Mouse (Mus musculus): ENCODE data around the gene Neb. TPM values are rescaled to one million over a fixed set of nuclear protein-coding genes. Genes with fewer than 3 reads are reported as not detected.

Gene Neb
- 1,000 to 10,000 TPM; 2,428 to 2,570 TPM for total RNA-seq (2021)
- long read RNA-seq, experiment 1, partial matches to known transcripts = 45 of 84 reads
- long read RNA-seq, experiment 1, other reads (novel, unspliced or antisense) = 36 of 84 reads
- long read RNA-seq, experiment 2, partial matches to known transcripts = 44 of 86 reads
- long read RNA-seq, experiment 2, other reads (novel, unspliced or antisense) = 39 of 86 reads

DNA sequence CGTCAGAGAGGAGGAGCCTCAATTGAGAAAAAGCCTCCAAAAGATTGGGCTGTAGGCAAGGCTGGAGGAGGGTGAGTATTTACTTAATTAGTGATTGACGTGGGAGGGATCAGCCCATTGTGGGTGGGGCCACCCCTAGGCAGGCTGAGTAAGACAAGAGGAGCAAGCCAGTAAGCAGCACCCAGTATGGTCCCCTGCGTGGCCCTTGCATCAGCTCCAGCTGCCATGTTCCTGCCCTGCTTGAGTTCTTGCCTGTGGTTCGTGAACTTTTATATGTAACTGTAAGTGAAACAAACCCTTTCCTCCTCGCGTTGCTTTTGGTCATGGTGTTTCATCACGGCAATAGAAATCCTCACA lies at the start of gene Neb:
Neb (minus strand) TSS at position 27 of the 357 bp plus-strand sequence.
- no peak for DNase-seq (ENCODE audit: low spot score in 2 of 2)

DNA sequence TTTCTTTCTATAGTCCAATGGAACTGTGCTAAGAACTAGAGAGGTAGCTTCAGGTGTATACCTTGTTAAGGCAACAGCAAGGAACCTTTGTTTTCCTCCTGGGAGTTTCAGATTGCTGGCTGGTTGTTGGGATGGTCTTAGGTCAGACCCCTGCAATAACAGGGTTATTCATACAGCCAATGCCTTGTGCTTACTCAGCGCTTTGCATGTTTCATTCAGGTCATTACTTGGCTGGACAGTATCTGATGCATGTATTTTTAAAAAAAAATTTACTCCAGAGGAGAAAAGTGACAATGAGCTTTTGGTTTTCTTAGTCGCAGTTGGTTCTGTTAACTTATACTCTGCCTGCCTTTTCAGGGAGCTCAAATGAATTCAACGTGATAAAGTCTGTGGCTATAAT lies 49.1 kb upstream of the Neb start:
- no peak for DNase-seq (ENCODE audit: low spot score in 2 of 2)

DNA sequence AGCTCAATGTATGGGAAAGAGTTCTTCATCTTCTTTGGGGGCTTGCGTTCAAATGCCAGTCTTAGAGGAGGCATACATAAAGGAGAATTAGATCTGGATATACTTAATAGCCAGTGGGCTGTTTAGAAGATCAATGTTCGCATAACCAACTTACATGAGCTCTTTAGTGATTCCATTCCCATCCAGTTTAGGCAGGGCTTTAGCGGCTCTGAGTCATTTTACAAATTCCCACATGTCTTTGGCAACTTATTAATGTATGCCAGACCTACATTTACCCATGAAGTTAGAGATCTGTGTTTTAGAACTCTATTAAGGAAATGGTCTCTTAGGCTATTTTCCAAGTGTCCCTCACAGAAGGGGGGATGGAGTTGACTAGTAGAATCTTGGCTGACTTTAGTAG lies 47.8 kb upstream of the Neb start:
- no peak for DNase-seq (ENCODE audit: low spot score in 2 of 2)

GRCm38 (mm10) chr2:52425523-52425795 lies 47.2 kb upstream of the Neb start:
- DNase-seq (ENCODE audit: low spot score in 2 of 2) = no peak

GRCm38 (mm10) chr2:52424747-52425522 lies 46.7 kb upstream of the Neb start, which contains the start of gene Arl5a:
Arl5a (minus strand) TSS chr2:52424901.
- peak; percentile 98 to 99 for DNase-seq (ENCODE audit: low spot score in 2 of 2)

- DNase-seq (ENCODE audit: low spot score in 2 of 2) = peak; percentile 45 to 54
Observed at GRCm38 (mm10) chr2:52424248-52424728, 46.0 kb upstream of the Neb start.

DNA sequence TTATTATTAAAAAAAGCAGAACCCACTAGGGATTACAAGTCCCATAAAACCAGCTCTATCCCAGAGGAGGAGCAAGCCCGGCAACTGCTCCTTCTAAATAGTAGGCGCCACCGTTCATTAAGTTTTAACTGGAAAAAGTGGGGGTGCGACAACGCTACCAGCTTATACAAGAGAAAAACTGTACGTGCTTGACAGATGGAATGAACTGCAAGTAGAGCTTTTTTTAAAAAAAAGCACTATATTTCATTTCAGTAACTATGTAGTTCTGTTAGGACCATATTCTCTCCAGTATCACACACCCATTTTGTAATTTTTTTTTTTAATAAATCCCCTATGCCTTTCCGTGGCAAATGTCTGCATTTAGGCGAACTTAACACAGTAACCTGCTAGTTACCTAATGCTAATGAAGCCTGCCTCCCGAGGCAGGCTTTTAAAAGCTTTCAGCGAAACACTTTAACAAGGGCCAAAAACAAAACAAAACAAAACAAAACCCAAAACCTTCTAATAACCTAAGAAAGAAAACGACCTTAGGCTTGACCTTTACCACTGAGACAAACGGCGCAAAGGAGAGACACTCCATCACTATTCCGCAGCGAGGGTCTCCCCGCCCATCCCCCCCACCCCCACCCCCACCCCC lies 45.5 kb upstream of the Neb start:
- DNase-seq (ENCODE audit: low spot score in 2 of 2) = no peak

- no peak for DNase-seq (ENCODE audit: low spot score in 2 of 2)
Observed at GRCm38 (mm10) chr2:52422871-52423610, 44.8 kb upstream of the Neb start.

DNA sequence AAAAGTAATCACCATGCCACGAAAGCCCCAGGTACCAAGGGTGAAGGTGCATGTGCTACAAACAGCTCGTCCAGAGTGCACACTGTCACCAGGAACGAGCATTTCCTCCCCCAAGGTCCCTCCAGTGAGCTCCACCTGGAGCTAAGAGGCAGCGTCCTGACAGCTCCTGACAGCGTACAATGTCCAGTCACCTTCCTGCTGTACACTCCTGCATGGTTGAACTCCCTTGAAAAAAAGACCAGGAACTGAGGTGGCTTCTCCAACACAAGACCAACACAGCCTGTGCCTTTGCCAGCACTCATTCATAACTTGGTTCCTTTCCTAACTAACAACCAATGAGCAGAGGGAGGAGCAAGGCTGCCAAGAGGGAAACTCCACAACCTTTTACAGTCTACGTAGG lies 42.9 kb upstream of the Neb start:
- DNase-seq (ENCODE audit: low spot score in 2 of 2) = no peak

DNA sequence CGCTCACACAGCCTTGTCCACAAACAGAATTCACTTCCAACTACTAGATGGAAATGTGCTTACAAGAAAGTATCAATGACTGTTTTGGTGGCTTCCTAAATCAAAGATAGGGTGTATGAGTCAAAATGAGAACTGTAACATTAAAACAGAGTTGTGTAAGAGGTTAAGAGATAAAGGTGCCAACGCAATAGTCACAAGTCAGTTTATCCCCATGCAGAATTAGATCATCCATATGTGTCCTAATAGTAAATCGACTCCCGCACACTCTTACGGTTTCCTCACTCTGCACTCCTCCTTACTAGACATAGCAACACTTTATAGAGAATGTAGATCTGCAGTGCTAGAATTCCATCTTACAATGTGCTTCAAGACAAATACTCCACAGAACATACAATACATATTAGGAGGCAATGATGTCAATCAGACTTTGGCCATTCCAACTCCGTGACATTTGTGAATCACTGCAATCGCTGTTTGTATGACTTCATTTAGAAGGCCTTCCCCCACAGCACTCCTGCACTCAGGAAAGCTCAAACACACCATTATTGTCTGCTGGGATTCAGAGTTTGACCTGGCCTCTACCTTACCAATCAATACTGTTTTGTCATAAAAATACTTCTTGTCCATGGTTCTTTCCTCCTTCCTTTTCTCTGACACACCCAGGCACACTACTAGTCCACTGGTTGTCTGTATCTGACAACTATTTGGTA lies 41.9 kb upstream of the Neb start:
- DNase-seq (ENCODE audit: low spot score in 2 of 2) = no peak

GRCm38 (mm10) chr2:52419295-52419694 lies 41.0 kb upstream of the Neb start:
- DNase-seq (ENCODE audit: low spot score in 2 of 2) = no peak

- DNase-seq (ENCODE audit: low spot score in 2 of 2) = no peak
Observed at GRCm38 (mm10) chr2:52412524-52413037, 34.3 kb upstream of the Neb start.

GRCm38 (mm10) chr2:52406480-52406879 lies 28.2 kb upstream of the Neb start:
- no peak for DNase-seq (ENCODE audit: low spot score in 2 of 2)

DNA sequence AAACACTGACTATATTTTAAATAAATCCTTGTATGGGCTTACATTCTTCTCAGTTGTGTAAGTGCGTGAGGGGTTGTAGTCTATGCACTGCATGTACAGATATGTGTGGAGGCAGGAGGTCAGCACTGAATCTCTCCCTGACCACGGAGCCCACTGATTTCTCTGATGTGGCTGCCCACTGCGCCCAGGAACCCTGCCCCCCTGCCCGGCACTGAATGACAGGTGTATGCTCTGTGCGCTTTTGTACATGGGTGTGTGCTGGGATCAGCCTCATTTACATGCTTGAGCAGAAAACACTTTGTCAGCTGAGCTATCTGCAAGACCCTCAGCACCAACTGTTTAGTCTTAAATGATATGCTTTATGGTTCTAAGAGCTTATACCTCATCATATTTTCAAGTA lies 27.0 kb upstream of the Neb start:
- DNase-seq (ENCODE audit: low spot score in 2 of 2) = no peak

DNA sequence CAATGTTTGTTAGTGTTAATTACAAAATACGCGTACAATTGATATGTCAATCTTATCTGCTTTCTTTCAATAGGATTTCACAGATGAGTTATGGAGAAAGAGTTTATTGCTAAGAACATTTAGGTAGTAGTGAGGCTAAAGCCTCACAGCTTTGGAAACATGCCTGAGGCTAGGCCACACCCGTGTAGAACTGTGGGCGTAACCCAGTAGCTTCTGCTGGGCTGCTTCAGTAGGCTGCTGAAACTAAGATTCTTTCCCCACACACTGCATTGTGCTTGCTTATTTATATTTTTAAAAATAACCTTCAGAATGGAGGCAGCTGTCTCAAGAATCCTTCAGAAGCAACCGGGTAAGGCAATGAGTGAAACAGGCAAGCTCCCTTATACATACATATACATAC lies 16.3 kb upstream of the Neb start:
- DNase-seq (ENCODE audit: low spot score in 2 of 2) = no peak

DNA sequence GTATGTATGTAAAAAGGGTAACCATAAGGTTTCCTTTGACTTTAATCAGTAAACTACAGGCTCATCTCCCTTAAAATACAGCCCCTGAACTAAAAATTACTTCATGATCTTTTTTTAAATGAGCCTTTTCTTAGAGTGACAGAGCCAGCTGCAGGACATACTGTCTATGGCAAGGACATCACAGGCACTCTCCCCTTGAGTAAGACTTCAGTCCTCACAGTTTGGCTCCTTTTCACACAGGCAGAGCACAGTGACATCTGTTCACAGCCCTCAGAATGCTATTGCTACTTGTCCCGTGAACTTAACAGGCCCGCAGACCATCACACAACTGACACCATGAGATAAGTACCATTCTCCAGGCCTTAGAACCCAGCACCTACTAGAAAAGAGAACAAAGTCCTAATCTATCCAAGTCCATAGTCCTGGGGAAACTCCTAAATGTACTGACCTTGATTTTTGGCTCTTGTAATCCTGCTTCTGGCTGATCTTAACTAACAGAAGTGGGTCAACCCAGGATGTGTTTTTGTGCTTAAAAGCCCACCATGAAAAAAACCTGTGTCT lies 12.2 kb upstream of the Neb start:
- DNase-seq (ENCODE audit: low spot score in 2 of 2) = no peak

GRCm38 (mm10) chr2:52389975-52390374 lies 11.7 kb upstream of the Neb start:
- no peak for DNase-seq (ENCODE audit: low spot score in 2 of 2)

DNA sequence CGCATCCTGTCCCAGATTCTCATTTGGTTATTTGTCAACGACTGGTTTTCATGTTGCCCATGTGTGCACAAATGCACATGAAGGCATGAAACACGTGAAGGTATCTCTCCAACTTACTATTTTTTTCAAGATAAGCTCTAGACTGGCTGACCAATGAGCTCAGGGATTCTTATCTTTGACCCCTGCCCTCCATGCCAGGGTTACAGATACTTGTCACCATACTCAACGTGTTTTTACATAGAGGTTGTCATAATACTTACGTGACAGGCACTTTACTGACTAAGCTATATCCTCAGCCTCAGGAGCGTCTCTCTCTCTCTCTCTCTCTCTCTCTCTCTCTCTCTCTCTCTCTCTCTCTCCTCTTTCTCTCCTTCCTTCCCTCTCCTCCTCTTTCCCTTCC lies 8.2 kb upstream of the Neb start:
- no peak for DNase-seq (ENCODE audit: low spot score in 2 of 2)

GRCm38 (mm10) chr2:52386037-52386436 lies 7.8 kb upstream of the Neb start:
- DNase-seq (ENCODE audit: low spot score in 2 of 2) = no peak

GRCm38 (mm10) chr2:52378848-52379261 lies 581 bp upstream of the Neb start:
- DNase-seq (ENCODE audit: low spot score in 2 of 2) = no peak
